Mouse (Mus musculus) right cerebral cortex, postnatal 4 days (tissue): ENCODE measurements around the gene Mdk.

ENCODE experiments used
- DNase-seq: peaks from one replicate; pipeline ENCODE4 v3.0.0-alpha.2; 2022

Mdk gene

DNA sequence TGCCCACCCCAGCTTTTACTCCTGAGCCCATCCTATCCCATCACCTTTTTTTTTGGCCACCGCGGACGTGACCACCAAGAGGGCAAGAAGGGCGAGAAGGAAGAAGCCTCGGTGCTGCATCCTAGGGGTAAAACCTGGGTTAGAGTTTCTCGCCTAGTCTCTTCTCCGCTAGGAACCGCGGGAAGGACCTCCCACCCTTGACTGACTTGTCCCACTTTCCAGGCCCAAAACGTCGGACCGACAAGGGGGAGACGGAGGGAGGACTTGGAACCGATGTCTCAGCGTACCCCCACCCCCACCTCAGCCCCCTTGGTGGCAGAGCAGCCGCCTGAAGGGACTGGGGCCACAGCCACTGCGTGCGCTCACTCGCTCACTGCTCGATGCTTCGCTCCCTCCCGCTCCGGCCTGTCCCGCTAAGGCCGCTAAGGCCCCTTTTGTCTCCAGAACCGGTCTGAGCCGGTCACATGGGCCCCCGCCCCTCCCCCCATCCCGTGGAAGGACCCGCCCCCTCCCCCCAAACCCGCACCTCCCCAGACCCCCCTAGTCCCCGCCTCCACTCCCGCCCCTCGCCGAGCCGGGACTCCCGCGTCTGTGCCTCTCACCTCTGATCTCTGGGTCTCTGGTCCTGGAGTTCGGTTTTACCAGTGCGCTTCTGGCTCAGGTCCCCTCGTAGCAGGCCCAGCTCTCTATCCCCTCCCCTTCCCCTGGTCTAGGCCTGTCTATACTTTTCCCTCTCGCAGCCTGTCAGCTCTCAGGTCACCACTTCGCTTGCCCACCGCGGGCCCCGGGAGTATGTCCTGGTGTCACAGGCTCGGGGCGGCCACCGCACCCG, 553 bp downstream of the Mdk start:
- peak; percentile 72 for DNase-seq

- peak; percentile 24 for DNase-seq
These were observed 1.3 kb downstream of the Mdk start for GRCm38 (mm10) chr2:91930761-91931291.

GRCm38 (mm10) chr2:91929936-91930335, 2.2 kb downstream of the Mdk start:
- DNase-seq, result peak; percentile 53

GRCm38 (mm10) chr2:91929455-91929854, 2.6 kb downstream of the Mdk start:
- DNase-seq, result no peak

DNA sequence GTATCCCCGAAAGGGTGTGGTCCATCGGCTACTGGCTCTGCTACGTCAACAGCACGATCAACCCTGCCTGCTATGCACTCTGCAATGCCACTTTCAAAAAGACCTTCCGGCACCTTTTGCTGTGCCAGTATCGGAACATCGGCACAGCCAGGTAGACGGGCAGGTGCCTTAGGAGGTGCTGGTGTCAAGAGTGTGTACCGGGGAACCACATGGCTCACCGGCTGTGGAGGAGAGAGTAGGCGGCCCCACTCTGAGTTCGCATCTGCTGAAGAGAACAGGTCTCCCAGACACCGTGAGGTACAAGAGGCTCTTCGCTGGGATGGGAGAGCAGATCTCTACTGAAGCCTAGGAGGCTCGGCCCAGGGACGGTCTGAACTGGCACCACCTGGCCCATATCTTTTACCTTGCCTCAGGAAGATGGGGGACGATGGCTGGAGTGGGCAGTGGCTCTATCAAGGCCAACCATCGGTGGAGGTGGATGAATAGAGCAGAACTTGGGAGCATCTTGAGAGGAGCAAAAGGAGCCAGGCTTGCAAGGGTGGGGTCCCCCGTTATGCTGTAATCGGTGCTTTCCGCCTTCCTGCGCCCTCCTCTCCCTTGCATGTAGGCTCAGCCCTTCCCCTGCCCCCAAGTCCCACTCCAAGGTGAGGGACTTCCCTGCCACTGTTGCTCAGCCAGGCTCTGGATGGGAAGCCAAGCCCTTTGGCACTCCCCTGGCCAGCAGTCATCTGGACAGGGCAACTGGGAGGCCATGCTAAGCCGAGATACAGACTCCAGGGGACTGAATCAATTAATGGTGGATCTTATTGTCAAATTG, 3.4 kb downstream of the Mdk start:
- DNase-seq, result peak; percentile 6

- peak; percentile 83 for DNase-seq
These were observed 4.1 kb downstream of the Mdk start for GRCm38 (mm10) chr2:91927826-91928533.

DNA sequence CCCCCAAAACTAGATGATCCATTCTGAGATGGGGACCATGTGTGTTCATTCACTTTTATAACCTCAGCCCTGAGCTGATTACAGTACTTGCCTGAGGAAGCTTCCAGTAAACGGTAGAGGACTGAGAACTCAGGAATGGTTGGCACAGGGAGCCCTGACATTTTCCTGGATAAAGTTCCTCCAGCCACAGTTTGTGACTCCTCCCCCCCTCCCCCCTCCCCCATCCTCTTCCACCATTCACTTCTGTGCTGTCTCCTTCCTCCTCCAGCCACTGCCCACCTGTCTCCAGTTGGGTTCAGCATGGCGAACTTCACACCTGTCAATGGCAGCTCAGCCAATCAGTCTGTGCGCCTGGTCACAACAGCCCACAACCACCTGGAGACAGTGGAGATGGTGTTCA, 5.1 kb downstream of the Mdk start, which contains the start of gene Chrm4:
Gene Chrm4, plus strand, starts transcription at position 301 of the 400 bp plus-strand sequence.
- no peak for DNase-seq

GRCm38 (mm10) chr2:91925442-91925841, 6.7 kb downstream of the Mdk start:
- DNase-seq, result no peak

DNA sequence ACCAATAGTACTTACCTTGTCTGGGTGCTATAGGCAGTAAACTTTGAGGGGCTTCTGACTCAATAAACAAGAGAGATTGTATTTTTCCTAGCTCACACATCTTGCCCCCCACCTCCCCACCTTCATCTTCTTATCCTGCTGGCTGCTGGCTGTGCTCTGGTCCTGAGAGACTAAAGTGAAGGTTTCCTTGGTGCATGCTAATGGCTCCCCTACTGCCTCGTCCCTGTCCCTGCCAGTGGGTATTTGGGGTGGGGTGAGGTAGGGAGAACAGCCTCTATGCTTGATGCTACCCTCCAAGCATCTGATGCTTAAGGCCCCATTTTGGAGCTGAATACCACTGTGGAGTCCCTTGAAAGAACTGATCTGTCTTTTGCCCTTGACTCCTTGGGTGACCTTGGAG, 7.4 kb downstream of the Mdk start:
- DNase-seq, result no peak

DNA sequence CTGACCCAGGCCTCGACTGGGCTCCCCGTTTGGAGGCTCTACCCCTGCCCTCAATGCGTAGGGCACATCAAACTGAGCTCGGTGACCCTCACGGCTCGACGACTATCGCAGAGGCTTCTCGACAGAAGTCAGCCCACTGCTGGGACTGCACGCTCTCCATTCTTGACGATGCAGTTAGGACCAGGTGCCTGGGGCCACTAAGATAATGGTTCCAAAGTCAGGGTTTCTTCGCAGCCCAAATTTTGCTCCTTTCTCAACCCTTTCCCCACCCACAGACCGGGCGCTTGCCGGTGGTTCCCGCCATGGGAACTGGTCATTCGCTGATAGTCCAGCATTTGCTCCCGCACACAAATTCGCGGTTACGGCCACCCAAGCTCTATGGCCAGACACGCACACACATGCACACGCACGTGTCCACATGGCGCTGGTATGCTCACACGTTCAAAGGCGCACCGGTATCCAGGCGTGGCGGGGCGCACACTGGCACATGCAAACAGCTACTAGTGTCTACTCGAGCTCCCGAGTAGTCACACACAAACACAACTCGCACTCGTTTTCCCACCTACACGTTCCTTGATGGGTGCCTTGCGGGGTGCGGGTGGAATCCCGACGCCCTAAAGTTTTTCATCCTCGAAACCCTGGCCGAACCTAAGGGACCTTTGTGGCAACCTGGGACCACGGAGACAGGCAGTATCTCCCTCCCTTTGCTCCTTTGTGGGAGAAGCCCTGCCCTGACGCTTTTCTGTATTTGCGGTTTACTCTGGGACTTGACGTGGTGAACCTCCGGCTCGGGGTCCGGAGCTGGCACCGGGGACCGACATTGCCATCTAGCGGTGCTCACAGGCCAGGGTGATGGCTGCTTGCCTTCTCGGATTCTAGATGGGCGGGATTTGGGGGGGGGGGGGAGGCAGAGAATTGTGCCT, 8.4 kb downstream of the Mdk start:
- peak; percentile 75 for DNase-seq

GRCm38 (mm10) chr2:91922586-91923414, 9.3 kb downstream of the Mdk start:
- DNase-seq, result peak; percentile 24

DNA sequence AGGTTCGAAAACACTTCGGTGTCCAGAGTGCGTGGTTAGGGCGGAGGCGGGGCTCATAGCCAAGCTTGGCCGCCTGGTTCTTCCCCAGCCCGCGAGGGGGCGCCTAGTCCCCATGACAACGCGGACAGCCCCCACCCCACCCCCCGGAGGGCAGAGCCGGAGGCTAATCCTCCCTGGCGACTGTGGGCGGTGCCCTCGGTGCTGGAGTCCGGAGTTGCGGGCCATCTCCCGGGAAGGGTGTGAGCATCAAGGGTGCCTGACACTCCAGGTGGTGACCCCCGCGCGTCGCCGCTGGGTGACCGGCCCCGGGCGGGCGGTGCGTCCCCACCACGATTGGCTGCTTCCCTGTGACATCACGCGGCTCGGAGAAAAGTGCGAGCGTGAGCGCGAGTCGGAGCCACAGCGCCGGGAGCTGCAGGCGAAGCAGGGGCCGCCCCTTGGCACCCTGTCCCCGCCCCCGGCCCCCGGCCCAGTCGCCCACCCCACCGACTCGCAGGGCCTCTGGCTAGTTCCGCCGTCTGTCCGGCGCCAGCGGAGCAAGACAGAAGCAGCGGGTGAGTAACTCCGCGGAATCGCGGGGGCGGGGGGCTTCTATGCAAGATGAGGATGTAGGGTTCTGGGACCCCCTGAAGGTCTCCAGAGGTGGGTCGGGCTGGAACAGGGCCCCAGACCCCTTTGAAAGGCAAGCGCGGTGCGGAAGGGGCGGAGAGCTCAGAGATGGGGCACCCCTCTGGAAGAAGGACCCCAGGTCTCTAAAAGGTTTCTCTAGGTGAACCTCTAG, 10.1 kb downstream of the Mdk start:
- DNase-seq, result peak; percentile 87

DNA sequence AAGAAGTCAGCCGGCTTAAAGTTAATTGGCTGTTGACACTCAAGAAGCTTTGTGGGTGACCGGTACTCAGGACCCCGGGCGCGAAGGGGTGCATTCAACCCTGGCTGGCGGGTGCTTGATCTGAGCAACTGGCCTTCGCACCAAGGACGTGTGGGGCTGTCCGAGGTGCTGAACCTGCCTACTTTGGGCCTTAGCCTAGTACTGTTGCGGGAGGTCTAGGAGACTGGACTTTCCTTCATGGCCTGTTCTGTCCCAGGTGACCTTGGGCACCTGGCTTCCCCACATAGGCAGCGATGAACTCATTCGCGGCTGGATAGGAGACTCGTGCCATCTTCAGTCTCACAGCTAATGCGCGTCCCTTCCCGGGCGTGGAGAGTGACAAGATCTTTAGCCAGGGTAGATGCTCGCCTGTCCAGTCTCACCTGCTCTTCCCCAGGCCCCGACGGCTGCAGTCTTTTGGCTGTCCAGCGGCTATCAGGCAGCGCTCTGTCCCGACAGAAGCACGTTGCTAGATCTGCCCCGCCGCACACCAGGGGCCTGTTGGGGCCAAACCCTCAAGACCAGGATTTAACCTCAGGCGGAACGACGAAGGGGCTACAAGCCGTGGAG, 10.8 kb downstream of the Mdk start:
- peak; percentile 53 for DNase-seq

- no peak for DNase-seq
These were observed 12.0 kb downstream of the Mdk start for GRCm38 (mm10) chr2:91920130-91920529.

DNA sequence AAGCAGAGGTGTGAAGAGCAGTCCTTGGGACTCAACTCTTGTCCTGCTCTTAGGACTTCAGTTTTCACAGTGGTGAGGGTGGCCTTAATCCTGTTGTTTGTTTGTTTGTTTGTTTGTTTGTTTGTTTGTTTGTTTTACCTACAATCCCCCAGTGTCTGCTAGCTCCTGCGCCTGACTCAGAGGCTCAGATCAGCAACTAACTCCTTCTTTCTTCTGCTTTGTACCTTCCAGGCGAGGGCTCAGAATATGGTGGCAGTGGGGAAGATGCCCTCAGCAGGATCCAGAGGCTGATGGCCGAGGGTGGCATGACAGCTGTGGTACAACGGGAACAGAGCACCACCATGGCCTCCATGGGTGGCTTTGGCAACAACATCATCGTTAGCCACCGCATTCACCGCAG, 15.0 kb downstream of the Mdk start:
- no peak for DNase-seq

DNA sequence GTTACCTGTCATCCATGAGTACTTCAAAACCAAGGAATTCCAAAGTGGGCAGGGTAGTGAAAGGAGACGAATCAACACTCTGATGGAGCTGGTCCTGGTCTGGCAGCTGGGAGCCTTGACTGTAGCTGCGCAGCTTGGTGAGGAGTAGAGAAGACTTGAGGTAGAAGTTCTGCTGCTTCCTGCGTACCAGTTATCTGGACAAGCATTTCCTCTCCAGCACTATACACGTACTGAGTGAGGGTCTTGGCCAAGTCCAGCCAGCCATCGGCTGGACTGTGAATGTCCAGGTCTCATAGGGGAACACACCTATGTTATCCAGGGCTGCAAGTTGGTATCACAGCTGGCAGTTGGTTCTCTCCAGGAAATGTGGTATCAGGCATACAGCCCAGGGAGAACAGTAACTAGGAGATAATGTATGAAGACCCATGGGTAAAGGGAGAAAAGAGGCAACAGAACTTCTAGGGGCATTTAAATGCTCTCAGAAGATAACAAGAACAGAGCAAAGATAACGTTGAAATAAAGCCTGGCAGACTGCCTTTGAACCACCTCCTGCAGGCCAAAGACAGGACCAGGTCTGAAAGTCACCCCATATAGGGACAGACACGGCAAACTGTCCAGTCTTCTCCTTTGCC, 15.6 kb downstream of the Mdk start:
- DNase-seq, result no peak

GRCm38 (mm10) chr2:91913328-91914110, 18.6 kb downstream of the Mdk start:
- DNase-seq, result no peak

- no peak for DNase-seq
These were observed 19.5 kb downstream of the Mdk start for GRCm38 (mm10) chr2:91912616-91913015.
